Mouse (Mus musculus): ENCODE results near the gene Rasgrp2.

The Rasgrp2 gene

GRCm38 (mm10) chr19:6399285-6400095 lies at the start of gene Rasgrp2:
Gene Rasgrp2, plus strand, starts transcription at chr19:6399340.
- ATAC-seq (ENCODE audit: insufficient number of reproducible peaks, low FRiP score, low TSS enrichment): no peak

- no peak for ATAC-seq (ENCODE audit: insufficient number of reproducible peaks, low FRiP score, low TSS enrichment)
Observed at GRCm38 (mm10) chr19:6351431-6352106, 47.6 kb upstream of the Rasgrp2 start.

- no peak for ATAC-seq (ENCODE audit: insufficient number of reproducible peaks, low FRiP score, low TSS enrichment)
Observed at GRCm38 (mm10) chr19:6352107-6352505, 47.0 kb upstream of the Rasgrp2 start.

- ATAC-seq (ENCODE audit: insufficient number of reproducible peaks, low FRiP score, low TSS enrichment): no peak
Observed at GRCm38 (mm10) chr19:6354030-6354429, 45.1 kb upstream of the Rasgrp2 start.

GRCm38 (mm10) chr19:6361291-6361690 lies 37.8 kb upstream of the Rasgrp2 start:
- no peak for ATAC-seq (ENCODE audit: insufficient number of reproducible peaks, low FRiP score, low TSS enrichment)

GRCm38 (mm10) chr19:6363091-6363410 lies 36.1 kb upstream of the Rasgrp2 start:
- no peak; the same call in 1 of the 2 replicates for ATAC-seq (ENCODE audit: insufficient number of reproducible peaks, low FRiP score, low TSS enrichment)

GRCm38 (mm10) chr19:6363411-6364240 lies 35.5 kb upstream of the Rasgrp2 start, which contains the start of gene Sf1:
Gene Sf1, plus strand, starts transcription at chr19:6363690.
- ATAC-seq (ENCODE audit: insufficient number of reproducible peaks, low FRiP score, low TSS enrichment): peak; percentile 91

- ATAC-seq (ENCODE audit: insufficient number of reproducible peaks, low FRiP score, low TSS enrichment): peak; percentile 28; the same call in 1 of the 2 replicates
Observed at GRCm38 (mm10) chr19:6364317-6364725, 34.8 kb upstream of the Rasgrp2 start.

- ATAC-seq (ENCODE audit: insufficient number of reproducible peaks, low FRiP score, low TSS enrichment): no peak
Observed at GRCm38 (mm10) chr19:6364842-6365241, 34.3 kb upstream of the Rasgrp2 start.

GRCm38 (mm10) chr19:6370175-6370574 lies 29.0 kb upstream of the Rasgrp2 start:
- no peak for ATAC-seq (ENCODE audit: insufficient number of reproducible peaks, low FRiP score, low TSS enrichment)

GRCm38 (mm10) chr19:6372433-6372832 lies 26.7 kb upstream of the Rasgrp2 start:
- ATAC-seq (ENCODE audit: insufficient number of reproducible peaks, low FRiP score, low TSS enrichment): no peak

GRCm38 (mm10) chr19:6373539-6374400 lies 25.4 kb upstream of the Rasgrp2 start:
- ATAC-seq (ENCODE audit: insufficient number of reproducible peaks, low FRiP score, low TSS enrichment): 0 out of 2 replicates have a peak, but pooled peaks have one; percentile 20

- no peak for ATAC-seq (ENCODE audit: insufficient number of reproducible peaks, low FRiP score, low TSS enrichment)
Observed at GRCm38 (mm10) chr19:6374571-6374970, 24.6 kb upstream of the Rasgrp2 start.

- ATAC-seq (ENCODE audit: insufficient number of reproducible peaks, low FRiP score, low TSS enrichment): no peak
Observed at GRCm38 (mm10) chr19:6375423-6376254, 23.5 kb upstream of the Rasgrp2 start.

- no peak for ATAC-seq (ENCODE audit: insufficient number of reproducible peaks, low FRiP score, low TSS enrichment)
Observed at GRCm38 (mm10) chr19:6376255-6376564, 22.9 kb upstream of the Rasgrp2 start.

GRCm38 (mm10) chr19:6376643-6377042 lies 22.5 kb upstream of the Rasgrp2 start:
- no peak for ATAC-seq (ENCODE audit: insufficient number of reproducible peaks, low FRiP score, low TSS enrichment)

- ATAC-seq (ENCODE audit: insufficient number of reproducible peaks, low FRiP score, low TSS enrichment): no peak
Observed at GRCm38 (mm10) chr19:6377327-6378040, 21.7 kb upstream of the Rasgrp2 start.

GRCm38 (mm10) chr19:6380411-6381166 lies 18.6 kb upstream of the Rasgrp2 start:
- no peak for ATAC-seq (ENCODE audit: insufficient number of reproducible peaks, low FRiP score, low TSS enrichment)
